Mouse (Mus musculus) heart, postnatal 0 days (tissue): ENCODE measurements around the gene Btbd17. TPM values are rescaled to one million over a fixed set of nuclear protein-coding genes. Genes with fewer than 3 reads are reported as not detected.
A peak's percentile ranks its signal among the peaks of the same experiment; 100 is the strongest.

Source experiments
- ATAC-seq: fragments of 200-750 bp; cut with Nextera tagmentation; 2 replicates; pipeline ENCODE4 v1.8.0; 2017; ENCODE audit warnings: low read depth, moderate number of reproducible peaks, moderate library complexity; ENCODE audit not compliant: insufficient read depth
- DNase-seq: peaks from one replicate; pipeline ENCODE4 v3.0.0-alpha.2; 2016; ENCODE audit warnings: low spot score
- H3K27ac ChIP-seq: fragments of 300-500 bp; sonication (generic); 2 replicates; pipeline ENCODE4 v1.5.1; 2014; ENCODE audit warnings: low read depth, mild to moderate bottlenecking
- H3K27me3 ChIP-seq: fragments of 300-500 bp; sonication (generic); 2 replicates; pipeline ENCODE4 v1.6.1; 2014; ENCODE audit warnings: low read length, mixed read lengths; ENCODE audit not compliant: control insufficient read depth, insufficient read depth
- H3K36me3 ChIP-seq: fragments of 300-500 bp; sonication (generic); replicated peaks from 2 replicates; pipeline ENCODE4 v1.6.1; 2014; ENCODE audit warnings: low read length, mixed read lengths; ENCODE audit not compliant: control insufficient read depth, insufficient read depth
- H3K4me1 ChIP-seq: fragments of 300-500 bp; sonication (generic); 2 replicates; pipeline ENCODE4 v1.6.1; 2014; ENCODE audit warnings: antibody characterized with exemption; ENCODE audit not compliant: control insufficient read depth, insufficient read depth
- H3K4me2 ChIP-seq: fragments of 300-500 bp; sonication (generic); 2 replicates; pipeline ENCODE4 v1.6.1; 2014; ENCODE audit warnings: low read depth, mild to moderate bottlenecking, low read length, moderate library complexity
- H3K4me3 ChIP-seq: fragments of 300-500 bp; sonication (generic); 2 replicates; pipeline ENCODE4 v1.5.1; 2014; ENCODE audit warnings: low read depth, low read length
- H3K9ac ChIP-seq: fragments of 300-500 bp; sonication (generic); replicated peaks from 2 replicates; pipeline ENCODE4 v1.6.1; 2014; ENCODE audit warnings: low read depth, low read length, mixed read lengths
- H3K9me3 ChIP-seq: fragments of 300-500 bp; sonication (generic); replicated peaks from 2 replicates; pipeline ENCODE4 v1.6.1; 2016; ENCODE audit warnings: low read length; ENCODE audit not compliant: control insufficient read depth
- CTCF ChIP-seq: IDR thresholded peaks from 2 replicates; pipeline ENCODE4 v1.5.1; 2016; ENCODE audit warnings: antibody characterized with exemption, control low read depth, low read depth
- EP300 ChIP-seq: IDR thresholded peaks from 2 replicates; pipeline ENCODE4 v1.6.1; 2016; ENCODE audit warnings: antibody characterized with exemption, low read depth
- WGBS: fragments of 180-500 bp; shearing (Covaris S2); extraction: QIAGEN DNeasy Blood & Tissue Kit; methylation state at CpG from one replicate; pipeline ENCODE4 v1.1.7; 2014; 5-methylcytosine and 5-hydroxymethylcytosine counted together
- polyA plus RNA-seq: library from polyadenylated mRNA; unstranded; fragments of >200 nt; fragmentation: Nextera tagmentation; extraction: Ambion mirVana; gene quantifications from 2 replicates; pipeline ENCODE4 v1.2.1, GENCODE M21; 2015
- total RNA-seq: library from RNA; depleted of rRNA; stranded (reverse); fragments of >200 nt; gene quantifications from 2 replicates; pipeline ENCODE4 v1.2.3, GENCODE M21; 2014; ENCODE audit warnings: low replicate concordance

Btbd17 gene
- total and polyA plus RNA-seq, 2 experiments from 2014 or later = 0.18 TPM; not detected in 1

GRCm38 (mm10) chr11:114791351-114791889 lies 4.3 kb downstream of the Btbd17 start:
- Histone ChIP-seq H3K4me2 (peak overlapping the region; percentile 60), H3K9ac (no peak overlapping the region), H3K9me3 (no peaks in the 10 kb centered on the region), H3K4me1 (0 out of 2 replicates have a peak, but pooled peaks cover 13% of the 10 kb centered on the region), H3K27me3 (peaks cover 88% of the 10 kb centered on the region), H3K36me3 (no peaks in the 10 kb centered on the region), H3K4me3 (peak overlapping the region; percentile 45), H3K27ac (no peak overlapping the region)
- TF ChIP-seq CTCF (no peak), EP300 (no peak)
- ATAC-seq = no peak
- DNase-seq = no peak
- WGBS = 4% methylated on average over 44 of the region's 50 CpGs

GRCm38 (mm10) chr11:114790841-114791240 lies 4.9 kb downstream of the Btbd17 start:
- Histone ChIP-seq H3K9me3 (no peaks in the 10 kb centered on the region), H3K4me3 (no peak overlapping the region), H3K4me1 (0 out of 2 replicates have a peak, but pooled peaks cover 13% of the 10 kb centered on the region), H3K27me3 (peaks cover 94% of the 10 kb centered on the region), H3K36me3 (no peaks in the 10 kb centered on the region), H3K4me2 (no peak overlapping the region), H3K27ac (no peak overlapping the region), H3K9ac (no peak overlapping the region)
- DNase-seq (no peak), ATAC-seq (no peak)
- TF ChIP-seq EP300 (no peak), CTCF (peak; percentile 24; the same call in 1 of the 2 replicates)
- WGBS = 32% methylated on average over 4 of the region's 4 CpGs

DNA sequence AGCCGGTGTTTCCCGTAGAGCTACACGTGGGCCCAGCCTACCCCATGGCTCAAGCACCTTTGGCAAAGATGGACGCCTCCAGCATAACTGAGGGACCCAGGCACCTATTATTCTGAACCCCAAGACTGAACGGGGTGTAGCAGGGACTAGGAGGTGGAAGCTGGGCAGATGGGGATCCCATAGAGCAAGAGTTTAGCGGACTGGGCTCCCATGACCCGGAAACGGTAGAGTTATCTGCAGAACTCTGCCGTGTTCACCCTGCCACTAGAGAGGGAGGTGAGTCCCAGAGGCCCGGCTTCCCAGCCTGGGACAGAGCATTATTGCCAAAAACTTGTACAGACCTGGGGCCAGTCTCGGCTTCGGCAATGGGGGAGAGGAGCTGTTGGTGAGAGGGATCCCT lies 5.6 kb downstream of the Btbd17 start:
- ATAC-seq = no peak
- H3K4me2 ChIP-seq = no peak overlapping the region
- DNase-seq = no peak
- H3K9ac ChIP-seq = no peak overlapping the region
- no peak overlapping the region for H3K27ac ChIP-seq
- TF ChIP-seq EP300 = no peak
- TF ChIP-seq CTCF = no peak
- no peaks in the 10 kb centered on the region for H3K9me3 ChIP-seq
- WGBS = 71% methylated on average over 12 of the region's 12 CpGs
- no peaks in the 10 kb centered on the region for H3K36me3 ChIP-seq
- H3K4me3 ChIP-seq = no peak overlapping the region
- H3K27me3 ChIP-seq = peaks cover 99% of the 10 kb centered on the region
- 0 out of 2 replicates have a peak, but pooled peaks cover 13% of the 10 kb centered on the region for H3K4me1 ChIP-seq

DNA sequence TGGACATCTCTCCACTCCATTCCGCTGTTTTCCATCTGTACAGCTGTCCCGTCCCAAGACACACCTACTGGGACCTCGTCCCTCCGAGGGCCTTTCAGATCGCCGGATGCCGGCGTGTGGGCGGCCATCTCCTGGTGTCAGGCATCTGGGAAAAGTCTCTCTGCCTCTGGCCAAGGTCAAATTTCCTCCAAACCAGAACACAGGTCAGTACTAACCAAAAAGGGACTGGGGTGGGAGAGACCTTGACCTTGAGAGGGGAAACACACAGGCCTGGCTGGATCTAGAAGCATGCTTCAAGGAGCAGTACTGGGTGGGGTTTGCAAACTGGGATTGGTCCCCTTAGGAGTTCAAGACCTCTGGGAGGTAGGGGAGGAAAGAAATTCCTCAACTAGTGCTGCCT lies 6.0 kb downstream of the Btbd17 start:
- Histone ChIP-seq H3K27ac (no peak overlapping the region), H3K4me1 (0 out of 2 replicates have a peak, but pooled peaks cover 13% of the 10 kb centered on the region), H3K9me3 (no peaks in the 10 kb centered on the region), H3K4me3 (no peak overlapping the region), H3K27me3 (peaks cover 99% of the 10 kb centered on the region), H3K9ac (no peak overlapping the region), H3K36me3 (no peaks in the 10 kb centered on the region), H3K4me2 (0 out of 2 replicates have a peak overlapping the region, but pooled peaks have one; percentile 47)
- no peak for TF ChIP-seq EP300
- TF ChIP-seq CTCF = no peak
- no peak for ATAC-seq
- 47% methylated on average over 9 of the region's 9 CpGs for WGBS
- no peak for DNase-seq

DNA sequence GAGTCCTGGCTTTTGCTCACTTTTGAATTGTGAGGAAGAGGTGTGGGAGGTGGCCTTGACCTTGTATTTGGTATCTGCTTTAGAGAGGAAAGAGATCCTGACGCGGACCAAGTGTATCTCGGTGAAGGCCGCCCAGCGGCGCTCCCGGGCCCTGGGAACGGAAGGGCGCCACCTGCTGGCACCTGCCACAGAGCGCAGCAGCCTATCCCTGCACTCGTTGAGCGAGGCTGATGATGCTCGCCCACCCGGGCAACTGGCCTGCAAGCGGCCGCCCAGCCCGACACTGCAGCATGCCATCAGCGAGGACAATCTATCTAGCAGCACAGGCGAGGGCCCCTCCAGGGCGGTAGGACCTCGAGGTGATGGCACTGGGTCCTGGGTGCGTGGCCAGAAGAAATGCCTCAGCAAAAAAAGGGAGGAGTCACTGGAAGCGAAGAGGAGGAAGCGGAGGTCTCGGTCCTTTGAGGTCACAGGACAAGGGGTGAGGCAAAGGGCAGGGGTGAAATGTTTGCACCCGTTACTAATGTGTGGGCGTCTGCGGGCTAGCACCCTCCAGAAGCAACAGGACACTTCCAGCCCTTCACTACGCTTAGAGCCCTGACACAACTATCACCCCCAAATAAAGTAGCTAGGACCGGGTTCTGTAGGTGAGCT lies 6.6 kb downstream of the Btbd17 start:
- H3K4me1 ChIP-seq = 0 out of 2 replicates have a peak, but pooled peaks cover 13% of the 10 kb centered on the region
- no peak overlapping the region for H3K27ac ChIP-seq
- no peaks in the 10 kb centered on the region for H3K9me3 ChIP-seq
- WGBS = 11% methylated on average over 30 of the region's 30 CpGs
- H3K27me3 ChIP-seq = peaks cover 97% of the 10 kb centered on the region
- no peak overlapping the region; the same call in 1 of the 2 replicates for H3K9ac ChIP-seq
- peak; percentile 63 for ATAC-seq
- TF ChIP-seq CTCF (peak; percentile 87), EP300 (no peak)
- no peaks in the 10 kb centered on the region for H3K36me3 ChIP-seq
- peak; percentile 61 for DNase-seq
- peak overlapping the region; percentile 4; the same call in 1 of the 2 replicates for H3K4me3 ChIP-seq
- H3K4me2 ChIP-seq = peak overlapping the region; percentile 47; the same call in 1 of the 2 replicates
